Mouse (Mus musculus) splenic B cell, adult 2 months (primary cell): ENCODE measurements around the gene Pafah2.

ENCODE experiments used
- DNase-seq: peaks from one replicate; pipeline ENCODE4 v3.0.0-alpha.2; 2011; ENCODE audit warnings: low read depth, low spot score
- H3K27me3 ChIP-seq: 2 replicates; pipeline ENCODE4 v1.6.1; 2012; ENCODE audit warnings: mild to moderate bottlenecking, low read length, moderate library complexity, mixed read lengths; ENCODE audit not compliant: control insufficient read depth, poor library complexity, insufficient read depth, severe bottlenecking
- H3K36me3 ChIP-seq: 2 replicates; pipeline ENCODE4 v1.6.1; 2012; ENCODE audit warnings: mild to moderate bottlenecking, low read length, moderate library complexity, mixed read lengths; ENCODE audit not compliant: control insufficient read depth, poor library complexity, insufficient read depth, severe bottlenecking

Pafah2 gene

DNA sequence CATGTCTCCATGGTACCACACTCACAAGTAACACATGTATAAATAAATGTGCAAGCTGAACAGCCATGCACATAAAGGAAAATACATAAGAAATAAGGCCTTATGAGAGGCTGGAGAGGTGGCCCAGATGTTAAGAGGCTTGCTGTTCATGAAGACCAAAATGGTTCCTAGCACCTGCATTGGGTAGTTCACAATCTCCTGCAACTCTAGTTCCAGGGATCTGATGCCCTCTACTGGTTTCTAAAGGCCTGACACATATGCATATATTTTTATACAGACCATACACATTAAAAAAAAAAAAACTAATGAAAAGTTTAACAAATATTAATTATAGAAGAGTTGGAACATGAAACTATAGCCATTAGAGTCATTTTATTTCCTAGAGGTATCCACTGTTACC, 75.3 kb downstream of the Pafah2 start:
- Histone ChIP-seq H3K36me3 (no peaks in the 10 kb centered on the region), H3K27me3 (no peaks in the 10 kb centered on the region)
- DNase-seq: peak; percentile 32

DNA sequence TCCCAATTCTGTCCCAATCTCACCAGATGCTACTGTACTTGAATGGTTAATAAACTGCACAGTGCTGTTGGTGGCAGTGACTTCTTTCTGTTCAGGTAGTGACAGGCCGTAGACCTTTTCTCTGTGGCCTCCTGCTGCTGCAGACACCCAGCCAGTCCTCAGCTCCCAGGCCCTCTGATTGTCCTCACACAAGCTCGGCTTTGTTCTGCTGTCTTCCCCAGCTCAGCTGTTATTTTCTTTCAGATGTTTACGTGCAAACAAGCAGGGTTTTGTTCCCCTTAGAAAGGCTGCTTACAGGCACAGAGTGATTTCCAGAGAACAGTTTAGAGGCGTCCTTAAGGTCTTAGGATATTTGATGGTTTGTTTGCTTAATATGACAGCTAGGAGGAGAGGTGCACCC, 77.6 kb downstream of the Pafah2 start:
- no peak for DNase-seq
- Histone ChIP-seq H3K27me3 (no peaks in the 10 kb centered on the region), H3K36me3 (no peaks in the 10 kb centered on the region)

DNA sequence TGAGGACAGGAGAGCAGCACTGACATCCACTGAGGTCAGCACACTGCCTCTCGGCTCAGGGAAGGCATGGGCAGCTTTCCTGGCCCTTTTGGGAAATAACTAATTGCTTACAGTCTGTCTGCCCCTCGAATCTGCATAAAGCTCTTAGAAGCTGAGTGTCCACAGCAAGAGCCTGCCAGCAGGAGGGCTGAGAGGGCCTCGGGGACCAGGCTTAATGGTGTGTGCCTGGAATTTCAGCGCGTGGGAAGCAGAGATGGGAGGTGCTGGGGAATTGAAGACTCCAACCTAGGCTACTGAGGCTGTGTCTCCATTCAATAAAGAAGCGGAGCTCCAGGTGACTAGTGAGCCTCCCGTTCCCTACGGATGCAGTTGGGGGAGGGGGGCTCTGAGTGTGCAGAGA, 78.1 kb downstream of the Pafah2 start:
- DNase-seq: no peak
- no peaks in the 10 kb centered on the region for H3K27me3 ChIP-seq
- no peaks in the 10 kb centered on the region for H3K36me3 ChIP-seq

DNA sequence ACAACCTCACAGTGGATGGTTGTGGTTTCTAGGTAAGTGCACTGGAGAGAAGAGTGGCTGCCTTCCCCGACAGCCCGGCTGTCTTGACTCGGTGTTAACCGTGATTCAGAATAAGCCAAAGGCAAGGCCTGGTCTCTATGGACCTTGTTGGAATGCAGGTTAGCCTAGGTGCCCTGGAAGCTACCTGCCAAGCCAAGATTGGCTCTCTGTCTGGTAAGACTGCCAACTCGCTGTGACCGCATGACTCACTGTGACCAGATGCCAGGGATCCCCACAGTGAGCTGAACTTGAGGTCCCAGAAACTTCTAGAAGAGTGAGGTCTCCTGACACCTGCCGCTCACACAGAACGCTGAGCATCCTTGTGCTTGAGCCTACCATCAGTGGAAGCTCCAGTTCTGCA, 80.8 kb downstream of the Pafah2 start:
- H3K27me3 ChIP-seq: no peaks in the 10 kb centered on the region
- H3K36me3 ChIP-seq: no peaks in the 10 kb centered on the region
- no peak for DNase-seq
